Mouse (Mus musculus): ENCODE results near the gene Btbd10.

The Btbd10 gene

DNA sequence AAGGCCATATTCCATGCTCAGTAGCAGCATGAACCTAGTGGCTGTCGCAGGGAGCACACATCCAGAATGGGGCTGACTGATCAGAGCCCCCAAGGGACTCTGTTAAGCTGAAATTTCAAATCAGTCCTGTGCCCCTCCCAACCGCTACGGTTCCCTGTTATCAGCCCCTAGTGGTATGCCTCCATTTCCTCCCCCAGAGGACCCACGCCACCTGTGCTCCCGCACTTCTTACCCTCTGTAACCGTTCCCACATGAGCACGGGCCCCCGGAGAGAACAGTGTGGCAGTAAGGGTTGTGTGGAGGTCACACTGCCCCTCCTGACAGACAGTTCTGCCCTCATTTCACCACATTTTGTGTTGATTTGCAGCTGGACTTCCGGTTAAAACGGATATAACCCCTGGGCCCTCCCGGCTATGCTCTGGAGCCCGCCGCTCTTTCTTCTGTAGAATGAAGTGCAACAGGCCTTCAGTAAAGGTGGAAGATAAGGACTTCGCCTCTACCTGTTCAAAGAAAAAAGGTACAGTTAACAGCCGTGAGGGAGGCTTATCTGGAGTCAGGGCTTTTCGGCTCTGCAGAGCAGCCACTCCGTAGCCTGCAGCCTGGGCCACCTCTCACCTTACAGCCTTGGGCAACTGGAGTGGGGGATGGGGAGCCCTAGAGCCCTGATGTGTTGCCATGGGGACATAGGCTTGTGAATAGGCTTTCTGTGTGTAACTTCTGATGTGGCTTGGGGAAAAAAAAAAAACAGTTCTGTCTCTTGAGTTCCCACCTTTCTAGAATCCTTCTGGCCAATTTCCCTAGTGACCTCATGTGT is 73.9 kb downstream of the Btbd10 start:
- peak; percentile 50 for DNase-seq (ENCODE audit: low read depth)

DNA sequence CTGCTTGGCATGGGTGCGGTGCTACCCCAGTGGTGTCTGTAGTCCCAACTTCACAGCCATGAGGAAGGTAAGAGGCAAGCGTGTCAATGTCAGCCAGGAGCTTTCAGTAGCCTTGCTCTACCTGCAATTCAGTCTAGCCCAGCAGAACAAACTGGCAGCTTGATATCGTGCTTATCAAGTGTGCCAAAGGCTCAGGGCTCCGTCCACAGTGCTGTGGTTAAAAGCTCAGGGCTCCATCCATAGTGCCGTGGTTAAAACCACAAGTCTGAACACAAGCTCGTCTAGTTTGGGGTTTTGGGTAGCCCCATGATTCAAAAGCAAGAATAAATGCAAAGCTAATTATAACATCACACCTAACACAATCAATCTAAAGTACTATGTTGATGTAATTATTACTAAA is 74.6 kb downstream of the Btbd10 start:
- DNase-seq (ENCODE audit: low read depth): no peak

DNA sequence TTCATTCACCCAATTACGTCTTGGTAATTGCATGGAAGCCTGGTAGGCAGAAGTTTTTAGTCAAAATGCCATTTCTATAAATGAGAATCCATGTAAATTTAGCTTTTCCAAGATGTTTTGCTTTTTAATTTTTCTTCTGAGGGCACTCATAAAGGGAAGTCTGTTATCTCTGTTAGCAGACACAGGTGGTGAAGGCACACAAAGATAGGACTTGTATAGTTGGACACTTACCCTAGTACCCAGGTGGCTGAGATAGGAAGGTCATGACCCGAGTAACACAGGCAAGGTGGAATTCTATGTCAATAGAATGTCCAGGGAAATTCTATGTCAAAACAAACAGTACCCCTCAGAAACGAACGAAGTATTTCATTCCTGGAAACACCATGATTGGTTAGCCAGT is 77.0 kb downstream of the Btbd10 start:
- DNase-seq (ENCODE audit: low read depth): no peak

DNA sequence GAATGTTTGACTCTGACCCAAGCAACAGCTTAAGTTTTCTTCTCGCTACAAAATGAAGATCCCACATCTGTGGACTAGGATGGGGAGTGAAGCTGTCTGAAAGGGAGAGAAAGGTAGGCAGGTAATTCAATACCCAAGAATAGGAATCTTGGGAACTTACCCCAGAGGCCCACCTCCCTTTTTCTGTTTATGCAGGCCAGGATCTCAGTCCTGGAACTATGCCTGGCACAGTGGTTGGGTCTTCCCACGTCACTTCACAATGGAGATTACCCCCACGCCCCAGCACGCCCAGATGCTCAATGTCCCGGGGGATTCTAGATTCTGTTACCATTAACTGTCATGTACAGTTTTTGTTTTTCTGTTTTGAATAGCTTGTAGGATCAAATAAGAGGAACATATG is 77.5 kb downstream of the Btbd10 start:
- no peak for DNase-seq (ENCODE audit: low read depth)

DNA sequence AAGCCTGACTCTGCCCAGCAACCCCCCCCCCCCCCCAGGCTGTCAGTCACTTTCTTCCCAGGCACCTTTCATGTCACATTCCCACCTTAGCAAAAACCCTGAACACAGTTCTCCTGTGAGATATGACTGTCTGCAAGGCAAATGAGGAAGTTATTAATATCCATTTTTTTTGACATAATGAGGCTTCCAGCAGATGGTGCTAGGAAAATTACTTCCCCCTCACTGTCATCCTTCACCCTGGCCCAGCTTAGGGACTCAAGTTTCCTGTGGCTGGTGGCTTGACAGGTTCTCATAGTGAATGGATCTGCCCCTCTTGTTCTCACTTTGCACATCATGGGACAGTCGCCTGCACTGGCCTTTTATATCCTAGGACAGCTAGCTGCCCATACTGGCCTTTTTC is 80.0 kb downstream of the Btbd10 start:
- DNase-seq (ENCODE audit: low read depth): no peak

DNA sequence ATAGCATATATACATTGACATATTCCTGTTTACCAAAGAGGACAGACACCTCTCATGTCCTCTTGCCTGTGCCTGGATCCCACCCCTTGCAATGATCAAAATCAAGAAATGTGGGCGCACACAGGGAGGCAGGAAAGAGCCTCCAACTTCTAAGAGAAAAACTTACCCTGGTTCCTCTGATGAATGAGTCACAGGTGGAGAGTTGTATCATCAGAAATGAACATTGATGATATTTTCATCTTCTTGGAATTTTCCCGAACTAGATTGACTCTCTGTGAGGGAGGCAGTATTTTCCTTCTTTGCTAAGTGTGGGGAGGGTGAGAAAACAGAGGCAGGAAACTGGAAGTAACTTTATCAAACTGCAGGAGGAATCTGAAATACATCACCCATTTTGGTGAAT is 83.8 kb downstream of the Btbd10 start:
- no peak for DNase-seq (ENCODE audit: low read depth)

DNA sequence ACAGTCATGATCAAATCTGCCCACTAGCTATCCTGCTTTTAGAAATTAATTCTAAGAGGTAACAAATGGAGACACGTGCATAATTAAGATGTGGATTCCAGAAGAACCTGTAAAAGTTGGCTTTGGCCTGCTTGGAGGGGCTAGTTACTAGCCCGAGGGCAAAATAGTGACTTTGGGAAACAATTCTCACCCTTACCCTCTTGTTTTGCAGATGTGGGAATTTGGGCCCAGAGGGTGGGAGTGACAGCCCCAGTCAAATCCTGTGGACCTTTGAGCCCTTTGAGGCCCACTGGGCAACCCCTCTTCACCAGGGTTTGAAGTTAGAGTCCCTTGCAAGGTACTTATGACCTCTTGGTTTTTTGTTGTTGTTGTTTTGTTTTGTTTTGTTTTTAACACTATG is 89.9 kb downstream of the Btbd10 start:
- DNase-seq (ENCODE audit: low read depth): no peak

DNA sequence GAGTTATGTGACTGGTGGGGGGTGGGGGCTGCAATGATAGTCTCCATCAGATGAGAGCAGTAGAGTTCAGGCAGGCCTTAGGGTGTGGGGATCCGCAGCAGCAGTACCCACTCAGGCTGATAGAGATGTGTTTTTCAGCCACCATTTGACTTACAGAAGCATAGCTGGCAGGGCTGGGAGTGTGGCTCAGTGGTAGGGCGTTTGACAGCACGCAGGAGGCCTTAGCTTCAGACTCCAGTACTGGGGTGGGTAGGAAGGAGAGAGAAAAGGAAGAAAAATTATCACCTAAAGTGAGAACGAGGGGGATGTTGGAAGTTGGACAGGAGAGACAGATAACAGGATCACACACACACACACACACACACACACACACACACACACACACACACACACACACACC is 90.7 kb downstream of the Btbd10 start:
- no peak for DNase-seq (ENCODE audit: low read depth)

DNA sequence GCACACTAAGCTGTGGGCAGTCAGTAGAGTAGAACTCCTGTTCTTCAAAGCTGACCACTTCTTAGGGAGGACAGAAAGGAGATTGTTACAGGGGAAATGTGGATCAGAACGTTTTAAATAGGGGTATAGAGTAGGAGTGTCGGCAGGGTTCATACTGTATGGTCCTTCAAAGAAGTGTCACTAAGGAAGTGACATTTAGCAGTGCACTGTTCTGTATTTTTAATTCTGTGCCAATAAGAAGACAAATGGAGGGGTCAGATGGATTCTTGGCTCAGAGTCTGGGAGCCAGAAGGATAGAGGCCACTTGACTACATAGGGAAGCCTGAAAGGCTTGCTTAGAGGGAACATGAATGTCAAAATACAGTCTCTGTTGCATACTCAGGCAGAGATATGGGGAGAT is 91.9 kb downstream of the Btbd10 start:
- no peak for DNase-seq (ENCODE audit: low read depth)

DNA sequence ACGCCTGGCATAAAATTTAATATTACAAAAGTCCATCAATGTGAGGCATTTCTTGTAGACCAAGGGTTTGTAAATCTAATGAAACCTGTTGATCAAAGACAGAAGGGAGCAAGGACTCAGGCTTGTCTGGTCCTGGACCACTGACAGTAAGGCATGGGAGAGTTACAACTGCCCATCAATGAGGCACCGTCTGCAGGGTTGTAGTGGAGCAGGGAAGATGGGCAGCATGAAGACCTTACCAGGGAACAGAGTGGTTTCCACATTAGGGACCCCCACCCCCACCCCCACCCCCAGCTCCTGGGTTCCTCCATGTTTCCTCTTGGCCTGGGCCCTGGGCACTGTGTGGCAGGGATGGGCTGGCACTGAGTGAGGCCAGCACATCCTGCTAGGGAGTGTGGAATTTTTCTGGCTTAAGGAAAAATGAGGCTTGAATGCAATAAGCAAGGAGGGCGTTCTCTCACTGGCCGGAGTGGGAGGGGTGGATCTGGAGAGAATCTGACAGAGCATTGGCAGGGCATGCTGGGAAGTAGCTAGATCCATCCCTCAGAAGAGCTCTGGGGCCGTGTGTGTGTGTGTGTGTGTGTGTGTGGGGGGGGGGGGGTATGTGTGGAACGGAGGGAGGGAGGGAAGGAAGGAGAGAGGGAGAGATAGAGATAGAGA is 96.7 kb downstream of the Btbd10 start:
- no peak for DNase-seq (ENCODE audit: low read depth)

DNA sequence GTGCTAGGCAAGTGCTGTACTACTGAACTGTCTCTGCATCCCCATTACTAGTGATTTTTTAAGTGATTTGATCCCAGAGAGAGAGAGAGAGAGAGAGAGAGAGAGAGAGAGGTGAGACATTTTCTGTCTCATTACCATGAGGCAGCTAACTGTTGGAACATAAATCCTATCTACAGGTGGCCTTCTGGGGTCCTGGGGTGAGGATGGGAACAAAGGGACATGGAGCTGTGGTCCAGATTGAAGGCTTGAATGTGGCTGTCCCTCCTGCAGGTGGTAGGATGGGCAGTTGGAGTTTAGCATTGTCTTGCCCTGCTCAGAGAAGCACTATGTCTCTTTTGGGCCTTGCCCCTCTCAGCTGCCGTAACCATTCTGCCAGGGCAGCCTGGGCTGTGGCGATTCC is 98.2 kb downstream of the Btbd10 start:
- no peak for DNase-seq (ENCODE audit: low read depth)

DNA sequence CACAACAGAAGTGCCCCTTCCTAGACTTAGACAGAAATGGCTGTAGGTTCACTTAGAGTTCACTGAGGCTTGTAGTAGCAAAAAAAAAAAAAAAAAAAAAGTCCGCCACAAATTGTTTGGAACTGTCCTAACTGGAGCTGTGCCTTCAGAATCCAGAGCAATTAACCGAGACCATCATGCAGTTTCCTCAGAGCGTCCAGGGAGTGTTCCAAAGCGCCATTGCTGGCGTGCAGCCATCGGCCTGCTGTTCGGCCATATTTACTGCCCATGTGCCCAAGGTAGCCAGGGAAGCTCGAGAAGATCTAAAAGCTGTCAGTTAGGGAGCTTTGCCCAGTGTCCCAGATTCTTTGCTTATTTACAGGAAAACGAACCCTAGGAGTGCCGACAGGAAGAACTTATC is 98.6 kb downstream of the Btbd10 start:
- DNase-seq (ENCODE audit: low read depth): no peak

DNA sequence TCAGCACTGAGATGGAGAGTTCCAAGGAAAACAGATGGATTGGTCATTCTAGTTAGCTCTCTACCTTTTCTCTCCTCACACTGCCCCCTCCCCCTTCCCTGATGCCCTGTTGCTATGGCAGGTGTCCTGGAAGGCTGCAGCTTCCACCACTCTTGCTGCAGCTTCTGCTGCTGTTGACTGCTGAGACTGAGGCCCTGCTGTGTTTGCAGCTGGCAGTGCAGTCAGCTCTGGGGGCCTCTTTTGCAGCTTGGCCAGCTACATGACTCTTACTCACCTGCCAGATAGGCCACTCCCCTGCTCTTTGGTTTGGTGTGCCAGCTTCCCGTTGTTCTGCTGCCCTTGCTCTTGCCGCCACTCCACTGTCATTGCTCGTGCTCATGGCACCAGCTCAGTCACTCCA is 99.3 kb downstream of the Btbd10 start:
- no peak for DNase-seq (ENCODE audit: low read depth)

DNA sequence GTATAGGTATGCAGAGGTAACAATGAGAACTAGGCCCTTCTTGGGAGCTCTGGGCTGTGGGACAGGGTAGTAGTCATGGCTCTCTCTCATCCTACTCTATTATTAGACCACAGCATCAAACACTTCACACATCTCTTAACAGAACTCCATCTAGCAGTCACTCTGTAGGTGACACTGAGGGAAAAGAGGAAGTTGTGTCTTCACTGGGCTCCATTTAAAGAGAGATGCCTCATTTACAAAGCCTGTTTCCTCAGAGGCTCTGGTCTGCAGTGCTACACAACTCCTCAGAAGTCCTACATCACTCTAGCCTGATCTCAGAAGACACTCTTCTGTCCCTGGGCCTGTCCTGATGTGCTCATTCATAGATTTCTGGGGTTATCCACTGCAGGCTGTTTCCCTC is 100.1 kb downstream of the Btbd10 start:
- DNase-seq (ENCODE audit: low read depth): no peak

DNA sequence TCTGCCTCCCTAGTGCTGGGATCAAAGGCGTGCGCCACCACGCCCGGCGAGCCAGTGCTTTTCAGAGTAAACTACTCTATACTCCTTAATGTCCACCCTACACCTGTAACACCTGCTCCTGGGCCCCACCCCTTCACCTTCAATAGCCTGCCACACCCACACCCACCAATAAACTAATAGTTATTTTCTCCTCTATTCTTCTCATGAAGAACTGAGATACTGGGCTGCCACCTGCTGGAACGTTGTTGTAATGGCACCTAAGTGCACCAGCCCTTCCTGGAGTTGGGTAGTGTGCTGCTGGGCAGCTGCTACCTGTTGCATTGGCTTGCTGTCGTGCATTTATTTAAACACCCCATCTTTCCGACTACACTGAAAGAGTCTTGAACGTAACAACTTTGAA is 100.9 kb downstream of the Btbd10 start:
- peak; percentile 81 for DNase-seq (ENCODE audit: low read depth)

Measured in induced T-regulatory cell, adult 2 months (primary cell).